Mouse (Mus musculus): Measurements from ENCODE around the gene Slc39a9. TPM values are rescaled to one million over a fixed set of nuclear protein-coding genes. Genes with fewer than 3 reads are reported as not detected.

Slc39a9 gene
- polyA plus RNA-seq, 1 experiment from 2014 or later, result 26.1 TPM

DNA sequence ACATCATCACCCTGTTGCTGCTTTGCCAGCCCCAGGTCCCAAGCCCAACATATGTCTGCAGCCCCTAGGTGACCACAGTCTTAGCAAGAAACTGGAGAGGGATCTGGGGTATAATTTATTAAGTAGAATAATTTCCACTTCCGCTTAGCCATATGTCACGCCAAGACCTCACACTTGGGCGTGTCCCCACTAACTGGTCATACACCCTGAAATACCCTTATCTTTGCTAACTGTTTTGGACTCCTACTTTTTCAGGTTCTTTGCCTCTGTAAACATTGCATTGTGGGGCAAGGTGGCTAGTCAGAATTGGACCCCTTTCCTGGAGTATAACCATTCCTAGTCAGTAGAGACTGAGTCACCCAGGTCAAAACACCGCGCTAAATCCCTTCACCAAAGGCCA, 41.3 kb upstream of the Slc39a9 start:
- no peak for DNase-seq (ENCODE audit: low spot score)

DNA sequence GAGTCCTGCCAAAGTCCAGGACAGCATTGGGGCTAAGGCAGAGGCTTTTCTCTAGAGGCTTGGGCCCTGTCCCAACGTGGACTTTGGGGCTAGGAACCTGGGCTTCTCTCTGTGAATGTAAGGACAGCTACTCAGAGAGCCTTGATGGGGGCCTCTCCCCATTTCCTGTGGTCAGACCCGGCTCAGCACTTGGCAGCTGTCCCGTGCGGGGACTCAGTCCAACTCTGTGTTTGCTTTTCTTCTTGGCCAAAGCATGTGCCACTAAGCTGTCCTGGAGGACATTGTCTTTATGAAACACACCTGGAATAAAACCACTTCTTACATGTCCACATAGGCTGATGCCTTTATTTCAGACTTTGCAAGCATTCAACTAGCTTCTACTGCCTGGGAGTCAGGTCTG, 40.1 kb upstream of the Slc39a9 start:
- 37% methylated on average over 4 of the region's 4 CpGs for WGBS
- H3K4me3 ChIP-seq (ENCODE audit: low read depth, low read length), result no peak overlapping the region
- ATAC-seq (replicated peaks; ENCODE audit: low FRiP score, low TSS enrichment, low read depth), result 0 out of 2 replicates have a peak, but pooled peaks have one; percentile 27
- H3K36me3 ChIP-seq (ENCODE audit: control insufficient read depth, insufficient read depth, low read length), result no peaks in the 10 kb centered on the region
- H3K9me3 ChIP-seq (ENCODE audit: control insufficient read depth, low read length), result no peaks in the 10 kb centered on the region
- peaks cover 14% of the 10 kb centered on the region for H3K4me1 ChIP-seq (replicated peaks; ENCODE audit: control insufficient read depth, insufficient read depth, low read length)
- DNase-seq (ENCODE audit: low spot score), result no peak
- H3K27me3 ChIP-seq (replicated peaks; ENCODE audit: control insufficient read depth, insufficient read depth, low read length), result no peaks in the 10 kb centered on the region
- H3K27ac ChIP-seq (ENCODE audit: low read depth), result peak overlapping the region; percentile 38; the same call in 1 of the 2 replicates
- no peak overlapping the region for H3K9ac ChIP-seq (ENCODE audit: low read length)
- no peak overlapping the region for H3K4me2 ChIP-seq (ENCODE audit: low read length)

More for the DNA sequence above, 41.3 kb upstream of the Slc39a9 start:
- no peak overlapping the region for H3K4me2 ChIP-seq (ENCODE audit: low read length)
- no peaks in the 10 kb centered on the region for H3K36me3 ChIP-seq (ENCODE audit: control insufficient read depth, insufficient read depth, low read length)
- H3K9me3 ChIP-seq (ENCODE audit: control insufficient read depth, low read length), result no peaks in the 10 kb centered on the region
- no peaks in the 10 kb centered on the region for H3K27me3 ChIP-seq (replicated peaks; ENCODE audit: control insufficient read depth, insufficient read depth, low read length)
- no peak overlapping the region for H3K27ac ChIP-seq (ENCODE audit: low read depth)
- peaks cover 14% of the 10 kb centered on the region for H3K4me1 ChIP-seq (replicated peaks; ENCODE audit: control insufficient read depth, insufficient read depth, low read length)
- 92% methylated on average over 5 of the region's 5 CpGs for WGBS
- no peak for ATAC-seq (replicated peaks; ENCODE audit: low FRiP score, low TSS enrichment, low read depth)
- H3K9ac ChIP-seq (ENCODE audit: low read length), result no peak overlapping the region
- no peak overlapping the region for H3K4me3 ChIP-seq (ENCODE audit: low read depth, low read length)

- Histone ChIP-seq H3K4me1 (replicated peaks; ENCODE audit: control insufficient read depth, insufficient read depth, low read length) (peaks cover 14% of the 10 kb centered on the region), H3K27ac (ENCODE audit: low read depth) (peak overlapping the region; percentile 38; the same call in 1 of the 2 replicates), H3K27me3 (replicated peaks; ENCODE audit: control insufficient read depth, insufficient read depth, low read length) (no peaks in the 10 kb centered on the region), H3K4me2 (ENCODE audit: low read length) (no peak overlapping the region), H3K36me3 (ENCODE audit: control insufficient read depth, insufficient read depth, low read length) (no peaks in the 10 kb centered on the region), H3K9ac (ENCODE audit: low read length) (no peak overlapping the region), H3K4me3 (ENCODE audit: low read depth, low read length) (no peak overlapping the region), H3K9me3 (ENCODE audit: control insufficient read depth, low read length) (no peaks in the 10 kb centered on the region)
- 92% methylated on average over 2 of the region's 2 CpGs for WGBS
- ATAC-seq (replicated peaks; ENCODE audit: low FRiP score, low TSS enrichment, low read depth), result no peak
- no peak for DNase-seq (ENCODE audit: low spot score)
Measured at GRCm38 (mm10) chr12:80604218-80604617, 39.5 kb upstream of the Slc39a9 start.

DNA sequence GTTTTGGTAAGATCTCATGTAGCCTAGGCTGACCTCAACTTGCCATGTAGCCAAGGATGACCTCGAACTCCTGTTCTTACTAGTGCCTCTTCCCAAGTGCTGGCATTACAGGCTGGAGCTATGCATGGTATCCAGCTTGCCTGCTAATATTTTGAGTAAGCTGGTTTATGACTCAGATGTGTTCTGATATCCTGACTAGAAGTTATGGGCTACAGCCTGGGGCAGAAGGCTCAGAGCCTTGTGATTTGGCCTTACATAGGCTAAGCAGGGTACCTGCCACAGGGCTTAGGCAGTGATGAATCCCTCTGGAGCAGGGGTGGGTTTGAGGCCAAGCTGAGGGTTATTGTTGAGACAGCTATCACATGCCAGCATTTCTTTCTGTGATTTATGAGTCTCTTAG, 35.1 kb upstream of the Slc39a9 start:
- Histone ChIP-seq H3K4me3 (ENCODE audit: low read depth, low read length) (no peak overlapping the region), H3K9ac (ENCODE audit: low read length) (no peak overlapping the region), H3K4me1 (replicated peaks; ENCODE audit: control insufficient read depth, insufficient read depth, low read length) (peaks cover 8% of the 10 kb centered on the region), H3K36me3 (ENCODE audit: control insufficient read depth, insufficient read depth, low read length) (no peaks in the 10 kb centered on the region), H3K4me2 (ENCODE audit: low read length) (no peak overlapping the region), H3K27me3 (replicated peaks; ENCODE audit: control insufficient read depth, insufficient read depth, low read length) (no peaks in the 10 kb centered on the region), H3K9me3 (ENCODE audit: control insufficient read depth, low read length) (no peaks in the 10 kb centered on the region), H3K27ac (ENCODE audit: low read depth) (no peak overlapping the region)
- 87% methylated on average over 1 of the region's 1 CpGs for WGBS
- ATAC-seq (replicated peaks; ENCODE audit: low FRiP score, low TSS enrichment, low read depth) (no peak), DNase-seq (ENCODE audit: low spot score) (no peak)

DNA sequence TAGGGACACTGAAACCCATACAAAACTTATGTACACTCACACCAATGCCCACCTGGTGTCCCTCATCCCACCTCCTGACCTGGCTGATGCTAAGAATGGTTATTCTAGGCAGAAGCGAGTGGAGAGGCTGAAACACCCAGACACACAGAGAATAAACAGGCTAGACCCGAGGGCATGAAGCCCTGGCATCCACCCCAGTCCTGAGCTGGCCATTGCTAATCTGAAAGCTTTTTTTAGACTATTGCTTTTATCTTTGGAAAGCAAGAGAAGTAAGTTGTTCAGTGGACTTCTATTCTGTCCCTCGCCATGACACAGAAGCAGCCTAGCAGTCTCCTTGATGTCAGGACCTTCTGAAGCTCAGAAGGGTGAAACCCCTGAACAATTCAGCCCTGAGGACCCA, 33.8 kb upstream of the Slc39a9 start:
- Histone ChIP-seq H3K4me3 (ENCODE audit: low read depth, low read length) (no peak overlapping the region), H3K27ac (ENCODE audit: low read depth) (no peak overlapping the region), H3K27me3 (replicated peaks; ENCODE audit: control insufficient read depth, insufficient read depth, low read length) (no peaks in the 10 kb centered on the region), H3K9ac (ENCODE audit: low read length) (no peak overlapping the region), H3K4me2 (ENCODE audit: low read length) (no peak overlapping the region), H3K9me3 (ENCODE audit: control insufficient read depth, low read length) (no peaks in the 10 kb centered on the region), H3K4me1 (replicated peaks; ENCODE audit: control insufficient read depth, insufficient read depth, low read length) (no peaks in the 10 kb centered on the region), H3K36me3 (ENCODE audit: control insufficient read depth, insufficient read depth, low read length) (no peaks in the 10 kb centered on the region)
- DNase-seq (ENCODE audit: low spot score) (no peak), ATAC-seq (replicated peaks; ENCODE audit: low FRiP score, low TSS enrichment, low read depth) (no peak)
- WGBS, result 73% methylated on average over 3 of the region's 3 CpGs

DNA sequence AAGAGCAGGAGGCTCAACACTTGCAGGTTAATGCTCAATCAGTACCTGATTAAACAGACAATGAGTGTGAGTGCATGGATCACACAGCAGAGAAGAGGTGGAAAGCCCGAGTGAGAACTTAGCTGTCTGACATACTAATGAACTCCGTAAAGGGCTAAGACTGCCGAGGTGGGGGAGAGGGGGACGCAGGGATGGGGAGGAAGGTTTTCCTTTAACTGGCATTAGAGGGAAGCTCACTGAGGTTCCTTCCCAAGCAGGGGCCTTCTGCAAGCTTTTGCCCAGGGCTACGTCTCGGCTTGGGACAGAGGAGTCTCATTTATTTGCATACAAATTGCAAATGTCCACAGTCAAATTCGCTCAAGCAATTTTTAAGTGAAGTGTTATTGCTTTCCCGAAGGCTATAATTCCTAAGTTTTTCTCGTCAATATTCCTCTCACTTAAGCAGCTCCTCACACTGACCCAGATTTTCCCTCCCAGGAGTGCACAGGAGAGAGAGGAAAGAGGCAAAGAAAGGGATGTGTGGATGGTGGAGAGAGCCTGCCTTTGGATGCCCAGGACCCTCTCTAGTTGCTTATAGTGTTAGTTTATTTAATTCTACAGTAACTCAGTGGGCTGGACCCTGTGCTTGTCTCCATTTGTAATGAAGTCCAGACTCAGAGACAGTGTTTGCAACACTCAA, 31.4 kb upstream of the Slc39a9 start:
- DNase-seq (ENCODE audit: low spot score) (no peak), ATAC-seq (replicated peaks; ENCODE audit: low FRiP score, low TSS enrichment, low read depth) (no peak)
- H3K4me1 ChIP-seq (replicated peaks; ENCODE audit: control insufficient read depth, insufficient read depth, low read length), result no peaks in the 10 kb centered on the region
- no peak overlapping the region for H3K4me3 ChIP-seq (ENCODE audit: low read depth, low read length)
- no peaks in the 10 kb centered on the region for H3K36me3 ChIP-seq (ENCODE audit: control insufficient read depth, insufficient read depth, low read length)
- H3K27me3 ChIP-seq (replicated peaks; ENCODE audit: control insufficient read depth, insufficient read depth, low read length), result no peaks in the 10 kb centered on the region
- no peak overlapping the region for H3K4me2 ChIP-seq (ENCODE audit: low read length)
- no peaks in the 10 kb centered on the region for H3K9me3 ChIP-seq (ENCODE audit: control insufficient read depth, low read length)
- no peak overlapping the region for H3K9ac ChIP-seq (ENCODE audit: low read length)
- no peak overlapping the region for H3K27ac ChIP-seq (ENCODE audit: low read depth)
- 55% methylated on average over 9 of the region's 9 CpGs for WGBS

GRCm38 (mm10) chr12:80615371-80616257, 28.1 kb upstream of the Slc39a9 start:
- H3K4me3 ChIP-seq (ENCODE audit: low read depth, low read length), result no peak overlapping the region
- no peaks in the 10 kb centered on the region for H3K9me3 ChIP-seq (ENCODE audit: control insufficient read depth, low read length)
- H3K4me2 ChIP-seq (ENCODE audit: low read length), result no peak overlapping the region
- no peaks in the 10 kb centered on the region for H3K27me3 ChIP-seq (replicated peaks; ENCODE audit: control insufficient read depth, insufficient read depth, low read length)
- 39% methylated on average over 7 of the region's 7 CpGs for WGBS
- H3K36me3 ChIP-seq (ENCODE audit: control insufficient read depth, insufficient read depth, low read length), result no peaks in the 10 kb centered on the region
- DNase-seq (ENCODE audit: low spot score) (no peak), ATAC-seq (replicated peaks; ENCODE audit: low FRiP score, low TSS enrichment, low read depth) (peak; percentile 60; the same call in 1 of the 2 replicates)
- H3K9ac ChIP-seq (ENCODE audit: low read length), result no peak overlapping the region
- H3K27ac ChIP-seq (ENCODE audit: low read depth), result 0 out of 2 replicates have a peak overlapping the region, but pooled peaks have one; percentile 25
- no peaks in the 10 kb centered on the region for H3K4me1 ChIP-seq (replicated peaks; ENCODE audit: control insufficient read depth, insufficient read depth, low read length)

DNA sequence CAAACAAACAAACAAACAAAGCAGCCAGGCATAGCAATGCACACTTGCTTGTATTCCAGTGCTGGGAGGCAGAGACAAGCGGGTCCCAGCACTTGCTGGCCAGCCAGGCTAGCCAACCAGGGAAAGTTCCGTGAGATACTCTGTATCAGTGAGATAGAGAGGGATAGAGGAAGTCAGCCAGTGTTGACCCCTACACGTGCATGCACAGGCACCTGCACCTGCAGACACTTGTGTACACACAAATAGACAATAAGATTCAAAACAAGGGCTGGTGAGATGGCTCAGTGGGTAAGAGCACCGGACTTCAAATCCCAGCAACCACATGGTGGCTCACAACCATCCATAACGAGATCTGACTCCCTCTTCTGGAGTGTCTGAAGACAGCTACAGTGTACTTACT, 23.2 kb upstream of the Slc39a9 start:
- no peak overlapping the region for H3K4me2 ChIP-seq (ENCODE audit: low read length)
- no peaks in the 10 kb centered on the region for H3K27me3 ChIP-seq (replicated peaks; ENCODE audit: control insufficient read depth, insufficient read depth, low read length)
- no peak for ATAC-seq (replicated peaks; ENCODE audit: low FRiP score, low TSS enrichment, low read depth)
- H3K36me3 ChIP-seq (ENCODE audit: control insufficient read depth, insufficient read depth, low read length), result no peaks in the 10 kb centered on the region
- H3K9ac ChIP-seq (ENCODE audit: low read length), result no peak overlapping the region
- no peak for DNase-seq (ENCODE audit: low spot score)
- no peak overlapping the region for H3K4me3 ChIP-seq (ENCODE audit: low read depth, low read length)
- no peaks in the 10 kb centered on the region for H3K9me3 ChIP-seq (ENCODE audit: control insufficient read depth, low read length)
- H3K27ac ChIP-seq (ENCODE audit: low read depth), result no peak overlapping the region
- WGBS, result 78% methylated on average over 5 of the region's 5 CpGs
- no peaks in the 10 kb centered on the region for H3K4me1 ChIP-seq (replicated peaks; ENCODE audit: control insufficient read depth, insufficient read depth, low read length)

Measured in intestine, embryonic 14.5 days (tissue).